Mouse (Mus musculus) testis, adult 2 months (tissue): Measurements from ENCODE around the gene Tmem59. TPM values are rescaled to one million over a fixed set of nuclear protein-coding genes. Genes with fewer than 3 reads are reported as not detected.
A peak's percentile ranks its signal among the peaks of the same experiment; 100 is the strongest.

Source experiments
- H3K27ac ChIP-seq: fragments of 200-500 bp; 2 replicates; pipeline ENCODE4 v1.5.1; 2012; ENCODE audit warnings: low read depth, low read length; ENCODE audit not compliant: control insufficient read depth, insufficient read depth
- H3K27me3 ChIP-seq: fragments of 200-500 bp; 2 replicates; pipeline ENCODE4 v1.6.1; 2012; ENCODE audit warnings: mild to moderate bottlenecking, low read length, moderate library complexity; ENCODE audit not compliant: control insufficient read depth, insufficient read depth
- H3K36me3 ChIP-seq: fragments of 200-500 bp; 2 replicates; pipeline ENCODE4 v1.6.1; 2012; ENCODE audit warnings: mild to moderate bottlenecking, low read length; ENCODE audit not compliant: control insufficient read depth, insufficient read depth
- H3K4me1 ChIP-seq: fragments of 200-500 bp; 2 replicates; pipeline ENCODE4 v1.6.1; 2012; ENCODE audit warnings: low read length; ENCODE audit not compliant: control insufficient read depth, insufficient read depth
- H3K4me3 ChIP-seq: fragments of 200-500 bp; 2 replicates; pipeline ENCODE4 v1.5.1; 2012; ENCODE audit warnings: low read depth, mild to moderate bottlenecking, low read length, moderate library complexity, mixed read lengths; ENCODE audit not compliant: control insufficient read depth
- CTCF ChIP-seq: fragments of 200-500 bp; IDR thresholded peaks from 2 replicates; pipeline ENCODE4 v1.5.1; 2012; ENCODE audit warnings: low read depth, mild to moderate bottlenecking, inconsistent platforms, low read length, moderate library complexity; ENCODE audit not compliant: control insufficient read depth, insufficient read depth, insufficient replicate concordance
- POLR2A ChIP-seq: fragments of 200-500 bp; IDR thresholded peaks from 2 replicates; pipeline ENCODE4 v1.6.1; 2012; ENCODE audit warnings: low read depth, mild to moderate bottlenecking, inconsistent platforms, low read length, moderate library complexity; ENCODE audit not compliant: control insufficient read depth
- polyA plus RNA-seq: library from polyadenylated mRNA; depleted of rRNA; stranded (reverse); fragments of >200 nt; gene quantifications from 2 replicates; pipeline ENCODE4 v1.2.3, GENCODE M21; 2012; rRNA removed

Tmem59 gene
- 77.0 and 92.8 TPM in 2 replicates for polyA plus RNA-seq

DNA sequence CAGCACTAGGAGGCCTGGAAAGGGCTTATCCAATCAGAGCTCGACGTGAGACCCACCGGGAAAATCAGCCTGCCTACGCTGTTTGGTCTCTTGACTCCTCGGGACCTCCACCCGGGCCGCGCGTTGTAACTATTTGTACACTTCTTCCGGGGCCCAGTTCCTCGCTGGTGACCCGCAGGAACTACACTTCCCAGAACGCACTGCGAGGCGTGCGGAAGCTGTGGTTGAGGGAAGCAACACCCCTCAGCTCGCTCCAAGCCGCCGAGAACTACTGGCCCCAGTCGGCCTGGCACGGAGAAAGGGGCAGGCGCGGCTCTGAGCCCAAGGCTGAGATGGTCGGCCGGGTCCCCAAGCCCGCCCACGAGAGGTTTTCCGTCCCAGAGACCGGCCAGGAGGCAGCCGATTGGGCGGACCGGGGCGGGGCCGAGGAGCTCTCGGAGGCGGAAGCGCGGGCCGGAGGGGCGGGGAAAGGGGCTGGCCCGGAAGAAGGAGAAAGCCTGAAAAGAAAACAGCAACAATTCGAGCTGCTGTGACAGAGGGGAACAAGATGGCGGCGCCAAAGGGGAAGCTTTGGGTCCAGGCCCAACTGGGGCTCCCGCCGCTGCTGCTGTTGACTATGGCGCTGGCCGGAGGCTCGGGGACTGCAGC is at the start of gene Tmem59:
Gene Tmem59 (plus strand): TSS at position 218 of the 648 bp plus-strand sequence.
- Histone ChIP-seq H3K4me1 (peaks cover 2% of the 10 kb centered on the region), H3K27me3 (no peaks in the 10 kb centered on the region), H3K4me3 (peak within 1 kb of the TSS; percentile 86), H3K36me3 (peaks cover 2% of the 10 kb centered on the region), H3K27ac (peak within 1 kb of the TSS; percentile 94)
- TF ChIP-seq POLR2A (peak; percentile 80), CTCF (peak; percentile 12; the same call in 1 of the 2 replicates)

DNA sequence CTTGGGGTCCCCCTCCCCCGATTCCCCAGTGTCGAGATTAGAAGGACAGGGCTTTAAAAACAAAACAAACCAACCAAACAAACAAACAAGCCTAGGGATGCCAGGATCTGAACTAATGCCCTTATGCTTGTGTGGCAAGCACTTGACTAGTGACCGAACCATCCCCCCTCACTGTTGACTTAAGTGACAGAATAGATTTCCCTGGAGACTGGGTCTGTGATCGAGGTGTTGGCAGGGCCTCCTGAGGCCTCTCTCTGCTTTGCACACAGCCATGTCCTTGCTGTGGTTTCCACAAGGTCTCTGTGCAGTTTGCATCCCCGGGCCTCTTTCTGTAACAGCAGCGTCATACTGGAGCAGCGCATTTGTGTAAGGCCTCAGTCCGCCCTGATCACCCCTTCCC is 48.8 kb upstream of the Tmem59 start:
- Histone ChIP-seq H3K4me3 (no peak overlapping the region), H3K36me3 (no peaks in the 10 kb centered on the region), H3K4me1 (0 out of 2 replicates have a peak, but pooled peaks cover 2% of the 10 kb centered on the region), H3K27me3 (no peaks in the 10 kb centered on the region), H3K27ac (no peak overlapping the region)
- no peak for TF ChIP-seq CTCF
- no peak for TF ChIP-seq POLR2A

DNA sequence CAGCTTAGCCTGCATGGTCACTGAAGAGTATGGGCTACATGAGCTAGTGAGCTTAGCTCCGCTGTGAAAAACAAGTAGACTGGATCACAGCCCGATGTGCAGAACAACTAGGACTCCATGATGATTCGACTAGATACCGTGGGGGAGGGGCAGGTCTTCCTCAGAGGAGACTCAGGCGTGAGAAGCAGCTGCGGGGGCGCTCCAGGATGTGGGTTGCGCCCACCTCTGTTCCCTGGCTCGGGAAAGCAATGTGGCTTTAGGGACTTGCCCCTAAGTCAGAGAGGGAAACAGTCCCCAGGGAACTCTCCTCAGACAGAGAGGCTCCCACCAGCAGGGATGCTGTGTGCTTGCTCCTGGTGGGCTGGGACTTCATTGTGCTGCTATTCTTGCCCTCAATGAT is 47.7 kb upstream of the Tmem59 start:
- Histone ChIP-seq H3K27me3 (no peaks in the 10 kb centered on the region), H3K36me3 (no peaks in the 10 kb centered on the region), H3K4me1 (0 out of 2 replicates have a peak, but pooled peaks cover 2% of the 10 kb centered on the region), H3K27ac (no peak overlapping the region), H3K4me3 (no peak overlapping the region)
- no peak for TF ChIP-seq CTCF
- no peak for TF ChIP-seq POLR2A

- Histone ChIP-seq H3K4me1 (no peaks in the 10 kb centered on the region), H3K4me3 (no peak overlapping the region), H3K36me3 (no peaks in the 10 kb centered on the region), H3K27me3 (no peaks in the 10 kb centered on the region), H3K27ac (no peak overlapping the region)
- TF ChIP-seq POLR2A = no peak
- no peak for TF ChIP-seq CTCF
Observed at GRCm38 (mm10) chr4:107134891-107135290, 43.3 kb upstream of the Tmem59 start.

DNA sequence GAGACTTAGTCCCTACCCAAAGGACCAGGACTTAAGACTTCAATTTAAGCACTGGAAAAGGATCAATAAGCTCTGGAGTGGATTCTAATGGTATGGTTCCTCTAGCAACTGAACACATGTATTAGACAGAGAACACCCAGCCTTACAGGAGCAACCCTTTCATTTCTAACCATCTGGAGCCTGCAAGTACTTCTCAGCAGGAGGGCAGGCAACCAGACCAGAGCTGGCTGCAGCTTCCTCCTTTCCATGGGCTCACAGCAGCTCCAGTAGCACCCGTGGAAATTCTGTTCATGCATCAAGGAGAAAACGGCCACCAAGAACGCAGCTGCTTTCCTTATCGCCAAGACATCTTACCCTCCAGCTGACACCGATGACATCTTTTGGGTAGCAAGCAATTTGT is 42.5 kb upstream of the Tmem59 start:
- TF ChIP-seq CTCF (no peak), POLR2A (no peak)
- H3K4me3 ChIP-seq = no peak overlapping the region
- no peak overlapping the region for H3K27ac ChIP-seq
- no peaks in the 10 kb centered on the region for H3K4me1 ChIP-seq
- no peaks in the 10 kb centered on the region for H3K27me3 ChIP-seq
- no peaks in the 10 kb centered on the region for H3K36me3 ChIP-seq

DNA sequence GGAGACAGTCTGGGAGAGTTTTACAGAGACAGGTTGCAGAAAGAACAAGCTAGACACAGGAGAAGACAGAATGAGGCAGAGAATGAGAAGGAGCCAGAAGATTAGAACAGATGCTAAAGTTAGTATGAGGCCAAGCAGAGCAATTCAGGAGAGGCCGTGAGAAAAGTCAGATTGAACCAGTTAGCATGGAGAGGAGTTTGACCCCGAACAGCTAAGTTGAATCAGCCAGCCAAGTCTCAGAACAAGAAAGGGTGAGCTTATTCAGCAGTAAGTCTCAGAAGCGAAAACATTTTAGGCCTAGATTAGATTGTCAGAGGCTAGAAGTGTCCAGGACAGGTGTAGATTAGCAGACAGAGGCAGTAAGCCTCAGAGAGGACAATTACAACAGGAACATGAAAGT is 41.7 kb upstream of the Tmem59 start:
- Histone ChIP-seq H3K27ac (no peak overlapping the region), H3K4me3 (no peak overlapping the region), H3K4me1 (no peaks in the 10 kb centered on the region), H3K27me3 (no peaks in the 10 kb centered on the region), H3K36me3 (no peaks in the 10 kb centered on the region)
- TF ChIP-seq CTCF (no peak), POLR2A (no peak)

DNA sequence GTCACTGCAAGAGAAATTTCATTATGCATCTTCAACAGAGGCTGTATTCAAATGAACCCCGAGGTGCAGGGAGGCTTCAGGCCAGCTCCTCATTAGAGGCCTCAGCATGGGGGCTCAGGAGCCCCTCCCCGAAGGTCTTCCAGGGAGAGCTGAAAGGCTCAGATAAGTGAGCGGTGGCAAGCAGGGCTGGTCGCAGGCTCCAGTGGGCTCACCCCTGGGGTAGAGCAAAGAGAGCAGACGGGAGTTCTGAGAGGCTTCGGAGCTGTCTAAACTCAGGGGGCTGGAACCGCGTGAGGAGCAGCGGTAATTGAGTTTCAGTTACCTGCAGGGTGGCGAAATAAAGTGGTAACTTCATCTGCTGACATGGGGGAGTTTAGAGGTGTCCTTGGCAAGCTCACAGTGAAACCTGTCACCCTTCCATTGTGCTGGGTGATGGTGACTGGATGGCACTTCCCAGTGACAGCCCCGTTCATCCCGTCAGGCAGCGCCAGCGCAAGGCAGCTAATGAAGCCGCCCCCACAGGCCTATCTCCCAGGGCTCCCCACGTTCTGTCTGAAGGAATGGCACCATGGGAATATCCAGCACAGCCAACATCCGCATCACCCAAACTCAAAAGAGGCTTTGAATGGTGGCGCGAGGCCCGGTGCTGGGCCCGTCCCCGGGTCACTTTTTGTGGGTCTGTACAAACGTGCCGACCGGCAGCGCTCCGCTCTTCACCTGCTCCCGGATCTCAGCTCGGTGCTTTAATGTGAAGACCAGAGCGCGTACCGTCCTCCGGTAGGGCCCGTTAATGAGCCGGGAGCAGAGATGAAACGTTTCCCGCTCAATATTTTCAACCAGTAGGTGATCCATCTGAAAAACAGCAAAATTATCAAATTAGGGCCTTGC is 39.0 kb upstream of the Tmem59 start:
- TF ChIP-seq POLR2A (no peak), CTCF (no peak)
- no peaks in the 10 kb centered on the region for H3K4me1 ChIP-seq
- H3K27me3 ChIP-seq = no peaks in the 10 kb centered on the region
- H3K27ac ChIP-seq = no peak overlapping the region
- no peaks in the 10 kb centered on the region for H3K36me3 ChIP-seq
- no peak overlapping the region for H3K4me3 ChIP-seq
